Mouse (Mus musculus) activated CD4-positive, CD25-positive, alpha-beta regulatory T cell, adult 4 months (primary cell): ENCODE data around the gene Sema3b. TPM values are rescaled to one million over a fixed set of nuclear protein-coding genes. Genes with fewer than 3 reads are reported as not detected.
"Not testable (repeated sequence)": the region's sequence is repeated elsewhere in the genome, so short reads cannot be mapped to it uniquely, and the experiment has no call there.

ENCODE experiments used
- ATAC-seq: one replicate; pipeline ENCODE4 v1.8.0; 2017
- polyA plus RNA-seq, 2 experiments: library from polyadenylated mRNA; unstranded; fragments of 100-300 nt; shearing (Covaris generic); gene quantifications; one replicate each; pipeline ENCODE4 v1.2.1; 2017

Sema3b gene
- polyA plus RNA-seq, 2 experiments from 2014 or later, result not detected

DNA sequence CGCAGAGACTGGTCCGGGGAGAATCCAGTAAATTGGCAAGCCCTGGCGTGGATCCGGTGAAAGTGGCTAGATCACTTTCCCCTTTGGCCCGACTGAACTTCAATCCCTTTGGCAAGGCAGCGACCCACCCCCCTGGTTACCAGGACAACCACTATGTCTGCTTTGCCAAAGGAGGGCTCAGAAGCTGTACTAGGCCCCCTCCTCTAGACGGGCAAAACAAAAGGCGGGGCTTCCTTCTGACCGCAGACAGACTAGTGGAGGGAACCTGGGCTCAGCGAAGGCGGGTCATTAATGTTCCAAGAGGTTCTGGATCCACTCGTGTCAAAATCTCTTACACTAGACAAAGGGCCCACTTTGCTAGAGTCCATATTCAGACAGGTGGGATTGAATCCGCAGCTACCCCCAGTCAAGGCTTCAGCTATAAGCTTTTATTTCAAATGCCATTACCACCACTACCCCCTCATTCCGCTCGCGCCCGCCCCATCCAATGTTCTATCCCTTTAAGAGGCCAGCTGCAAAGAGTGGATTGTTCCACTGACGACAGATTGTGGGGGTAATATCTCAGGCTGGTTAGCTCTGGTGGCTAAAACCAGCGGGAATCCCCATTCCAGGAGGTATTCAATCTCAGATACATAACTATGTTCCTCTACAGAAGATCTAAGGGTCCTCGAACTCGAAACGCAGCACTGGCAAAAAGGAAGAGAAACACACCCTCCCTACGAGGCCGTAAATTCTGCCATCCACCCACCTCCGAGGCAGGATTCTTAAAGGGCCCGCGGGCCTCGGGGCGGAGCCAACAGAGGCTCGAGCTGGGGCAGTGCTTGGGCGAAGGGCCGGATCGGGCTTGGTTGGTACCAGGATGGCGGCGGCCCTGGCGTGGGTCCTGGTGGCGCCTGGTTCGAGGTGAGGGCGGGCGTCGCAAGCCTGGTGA, 40.4 kb downstream of the Sema3b start:
- peak; percentile 93 for ATAC-seq

- ATAC-seq, result no peak
Measured at GRCm38 (mm10) chr9:107567702-107568319, 41.2 kb downstream of the Sema3b start, which contains the start of gene Hyal2. Hyal2 (plus strand) TSS chr9:107567945.

GRCm38 (mm10) chr9:107566855-107567254, 42.2 kb downstream of the Sema3b start:
- ATAC-seq, result no peak

- no peak for ATAC-seq
Measured at GRCm38 (mm10) chr9:107566041-107566709, 42.9 kb downstream of the Sema3b start.

- ATAC-seq, result not testable (repeated sequence)
Measured at GRCm38 (mm10) chr9:107565556-107565955, 43.5 kb downstream of the Sema3b start.

GRCm38 (mm10) chr9:107563029-107563581, 45.9 kb downstream of the Sema3b start, which contains the start of gene Tusc2:
Tusc2 (plus strand) TSS chr9:107563255.
- peak; percentile 94 for ATAC-seq

DNA sequence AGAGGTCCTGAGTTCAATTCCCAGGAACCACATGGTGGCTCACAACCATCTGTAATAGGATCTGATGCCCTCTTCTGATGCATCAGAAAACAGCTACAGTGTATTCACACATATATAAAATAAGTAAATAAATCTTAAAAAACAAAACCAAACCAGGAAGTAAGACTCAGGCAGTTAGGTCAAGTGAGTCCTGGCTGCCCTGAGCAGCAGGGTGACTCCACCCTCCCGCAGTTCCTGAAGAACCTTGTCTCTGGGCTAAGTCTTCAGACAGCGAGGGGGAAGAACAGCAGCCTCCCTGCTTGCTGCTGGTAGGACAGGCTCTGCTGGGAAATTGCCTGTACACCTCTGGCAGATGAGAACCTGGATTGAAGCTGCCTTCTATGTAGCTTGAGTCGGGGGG, 52.7 kb downstream of the Sema3b start:
- no peak for ATAC-seq

GRCm38 (mm10) chr9:107555701-107556100, 53.3 kb downstream of the Sema3b start:
- no peak for ATAC-seq

GRCm38 (mm10) chr9:107555031-107555457, 54.0 kb downstream of the Sema3b start:
- no peak for ATAC-seq

- ATAC-seq, result peak; percentile 68
Measured at GRCm38 (mm10) chr9:107554319-107554825, 54.7 kb downstream of the Sema3b start.

DNA sequence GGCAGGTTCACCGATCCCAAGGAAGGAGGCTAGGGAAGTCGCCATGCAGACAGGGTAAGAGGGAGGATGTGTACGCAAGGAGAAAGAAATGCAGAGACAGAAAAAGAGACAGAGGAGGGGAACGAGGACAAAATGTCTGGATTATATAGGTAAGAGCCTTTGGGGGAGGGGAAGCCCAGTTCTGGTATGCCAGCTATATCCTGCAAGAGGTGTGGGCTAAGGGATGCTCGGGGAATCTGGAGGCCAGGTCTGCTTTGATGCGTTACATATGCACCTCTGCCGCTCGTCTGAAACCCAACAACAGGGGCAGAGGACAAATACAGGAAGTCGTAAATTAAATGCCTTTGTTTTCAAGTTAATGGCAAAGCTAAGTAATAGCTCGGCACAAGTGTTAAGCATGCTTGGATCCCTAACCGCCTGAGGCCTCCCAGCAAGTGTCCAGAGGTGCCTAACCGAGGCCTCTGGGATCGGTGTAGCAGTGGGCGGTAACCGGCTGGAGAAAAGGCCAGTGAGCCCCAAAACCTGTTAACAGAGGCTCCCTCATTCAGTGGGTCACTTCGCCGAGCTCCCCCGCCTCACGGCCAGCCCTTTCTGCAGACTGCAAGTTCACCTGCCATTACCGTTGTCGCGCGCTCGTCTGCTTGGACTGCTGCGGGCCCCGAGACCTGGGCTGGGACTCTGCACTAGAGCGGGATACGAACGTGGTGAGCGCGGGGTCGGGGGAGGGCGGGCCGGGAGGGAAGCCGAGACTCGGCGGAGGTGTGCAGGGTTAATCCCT, 55.3 kb downstream of the Sema3b start:
- ATAC-seq, result no peak

- ATAC-seq, result no peak
Measured at GRCm38 (mm10) chr9:107552690-107553393, 56.2 kb downstream of the Sema3b start.

DNA sequence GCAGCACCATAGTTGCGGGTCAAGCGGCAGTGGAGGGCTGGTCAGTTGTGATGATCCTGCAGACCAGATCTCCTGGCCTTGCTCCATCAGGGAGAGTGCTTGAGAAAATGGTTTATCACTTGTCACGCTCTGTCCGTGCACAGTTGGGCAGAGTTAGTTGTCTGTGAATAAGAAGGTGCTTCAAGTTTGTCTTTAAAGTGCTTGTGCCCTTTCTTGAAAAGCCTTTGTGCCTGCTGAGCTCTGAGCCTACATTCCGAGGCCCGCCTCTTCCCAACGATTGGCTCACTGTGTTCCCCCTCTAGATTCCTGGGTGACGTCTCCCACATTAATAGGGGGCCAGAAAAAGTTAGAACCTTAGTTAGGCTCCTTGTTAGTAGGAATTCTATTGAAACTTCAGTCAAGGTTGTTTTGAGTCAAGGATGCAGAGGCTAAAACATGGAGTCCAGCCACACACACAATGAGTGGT, 57.1 kb downstream of the Sema3b start:
- no peak for ATAC-seq

DNA sequence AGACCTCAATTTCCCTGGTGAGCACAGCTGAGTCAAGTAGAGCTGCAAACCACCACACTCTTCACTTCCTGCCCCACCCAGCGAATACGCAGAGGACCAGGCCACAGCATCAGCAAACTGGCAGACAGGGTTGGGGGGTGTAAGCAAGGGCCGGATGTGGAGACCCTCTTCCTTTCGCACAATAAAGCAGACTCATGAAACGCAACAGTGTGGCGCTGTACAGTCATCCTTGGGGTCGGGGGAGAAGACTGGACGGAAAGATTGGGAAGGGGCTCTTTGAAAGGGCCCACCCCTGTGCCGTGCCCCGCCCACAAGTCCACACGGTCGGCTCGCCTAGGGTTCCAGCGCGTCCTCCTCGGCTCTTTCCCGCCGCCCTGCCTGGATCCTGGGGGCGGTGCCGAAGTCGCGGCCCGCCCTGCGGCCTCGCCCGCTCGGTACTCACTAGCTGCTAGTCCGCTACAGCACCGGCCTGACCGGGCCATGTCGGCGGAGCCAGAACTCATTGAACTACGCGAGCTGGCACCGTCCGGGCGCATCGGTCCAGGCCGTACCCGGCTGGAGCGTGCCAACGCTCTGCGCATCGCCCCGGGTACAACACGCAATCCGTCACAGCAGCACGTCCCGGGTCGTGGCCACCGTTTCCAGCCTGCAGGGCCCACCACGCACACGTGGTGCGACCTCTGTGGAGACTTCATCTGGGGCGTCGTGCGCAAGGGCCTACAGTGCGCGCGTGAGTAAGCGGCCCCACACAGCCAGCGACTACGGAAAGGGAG, 57.7 kb downstream of the Sema3b start, which contains the start of gene Rassf1:
Gene Rassf1, plus strand, starts transcription at position 439 of the 773 bp plus-strand sequence.
- ATAC-seq, result peak; percentile 67

DNA sequence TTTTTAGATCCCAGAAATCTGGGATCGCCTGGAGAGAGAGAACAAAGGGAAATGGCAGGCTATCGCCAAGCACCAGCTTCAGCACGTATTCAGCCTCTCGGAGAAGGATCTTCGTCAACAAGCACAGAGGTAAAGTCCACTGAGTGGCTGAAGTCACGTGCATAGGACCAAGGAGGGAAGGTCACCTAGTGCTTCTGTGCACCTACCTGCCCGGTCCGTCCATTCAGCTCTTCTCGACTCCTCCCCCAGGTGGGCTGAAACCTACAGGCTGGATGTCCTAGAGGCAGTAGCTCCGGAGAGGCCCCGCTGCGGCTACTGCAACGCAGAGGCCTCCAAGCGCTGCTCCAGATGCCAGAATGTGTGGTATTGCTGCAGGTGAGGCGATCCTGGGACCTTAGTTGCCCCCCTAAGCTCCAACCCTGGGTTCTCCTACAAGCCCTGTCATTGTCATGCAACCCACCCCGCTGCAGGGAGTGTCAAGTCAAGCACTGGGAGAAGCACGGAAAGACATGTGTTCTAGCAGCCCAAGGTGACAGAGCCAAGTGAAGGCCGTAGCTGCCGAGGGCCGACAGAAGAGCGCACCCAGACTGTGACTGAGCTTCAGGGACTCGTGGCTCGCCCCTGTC, 58.4 kb downstream of the Sema3b start:
- no peak for ATAC-seq

DNA sequence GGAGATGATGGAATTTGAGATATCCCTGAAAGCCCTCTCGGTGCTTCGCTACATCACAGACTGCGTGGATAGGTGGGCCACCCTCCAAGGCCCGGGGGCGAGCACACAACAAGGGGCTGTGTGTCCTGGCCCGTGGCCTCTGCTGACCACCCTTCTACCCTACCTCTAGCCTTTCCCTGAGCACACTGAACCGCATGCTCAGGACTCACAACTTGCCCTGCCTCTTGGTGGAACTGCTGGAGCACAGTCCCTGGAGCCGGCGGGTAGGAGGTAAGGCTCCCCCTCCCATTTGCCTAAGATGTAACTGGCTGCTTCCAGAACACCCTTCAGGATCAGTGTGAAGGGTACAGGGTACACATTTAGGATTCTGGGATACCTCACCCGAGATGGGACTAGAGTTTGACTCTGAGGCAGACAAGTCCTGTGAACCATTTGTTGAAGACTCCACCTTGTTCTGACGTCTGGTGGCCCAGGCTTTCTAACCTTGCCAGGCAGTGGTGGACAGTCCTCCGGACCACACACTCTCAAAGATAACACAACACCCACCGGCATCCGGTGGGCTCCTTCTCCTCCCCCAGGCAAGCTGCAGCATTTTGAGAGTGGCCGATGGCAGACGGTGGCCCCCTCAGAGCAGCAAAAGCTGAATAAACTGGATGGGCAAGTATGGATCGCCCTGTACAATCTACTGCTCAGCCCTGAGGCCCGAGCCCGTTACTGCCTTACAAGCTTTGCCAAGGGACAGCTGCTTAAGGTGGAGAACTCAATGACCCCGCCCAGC, 59.5 kb downstream of the Sema3b start:
- no peak for ATAC-seq

- ATAC-seq, result no peak
Measured at GRCm38 (mm10) chr9:107548820-107549219, 60.2 kb downstream of the Sema3b start.

- no peak for ATAC-seq
Measured at GRCm38 (mm10) chr9:107547957-107548356, 61.1 kb downstream of the Sema3b start.
